Mouse (Mus musculus) hindbrain, embryonic 15.5 days (tissue): Measurements from ENCODE around the gene Pcsk2. TPM values are rescaled to one million over a fixed set of nuclear protein-coding genes. Genes with fewer than 3 reads are reported as not detected.

ENCODE experiments used
- ATAC-seq: fragments of 200-750 bp; cut with Nextera tagmentation; 2 replicates; pipeline ENCODE4 v1.8.0; 2017; ENCODE audit warnings: low read depth, moderate number of reproducible peaks, moderate TSS enrichment; ENCODE audit not compliant: low FRiP score
- H3K27ac ChIP-seq: fragments of 300-500 bp; sonication (generic); replicated peaks from 2 replicates; pipeline ENCODE4 v1.5.1; 2015; ENCODE audit warnings: mild to moderate bottlenecking, inconsistent platforms
- H3K27me3 ChIP-seq: fragments of 300-500 bp; sonication (generic); 2 replicates; pipeline ENCODE4 v1.6.1; 2015; ENCODE audit warnings: control low read depth, inconsistent platforms
- H3K36me3 ChIP-seq: fragments of 300-500 bp; sonication (generic); 2 replicates; pipeline ENCODE4 v1.6.1; 2015; ENCODE audit warnings: control low read depth, inconsistent platforms
- H3K4me1 ChIP-seq: fragments of 300-500 bp; sonication (generic); replicated peaks from 2 replicates; pipeline ENCODE4 v1.6.1; 2015; ENCODE audit warnings: control low read depth, inconsistent platforms
- H3K4me2 ChIP-seq: fragments of 300-500 bp; sonication (generic); 2 replicates; pipeline ENCODE4 v1.6.1; 2015; ENCODE audit warnings: moderate library complexity, mild to moderate bottlenecking, inconsistent platforms
- H3K4me3 ChIP-seq: fragments of 300-500 bp; sonication (generic); 2 replicates; pipeline ENCODE4 v1.5.1; 2015; ENCODE audit warnings: mild to moderate bottlenecking, inconsistent platforms
- H3K9ac ChIP-seq: fragments of 300-500 bp; sonication (generic); 2 replicates; pipeline ENCODE4 v1.6.1; 2015; ENCODE audit warnings: inconsistent platforms
- H3K9me3 ChIP-seq: fragments of 300-500 bp; sonication (generic); 2 replicates; pipeline ENCODE4 v1.6.1; 2016; ENCODE audit warnings: control low read depth, inconsistent platforms
- WGBS: fragments of 180-500 bp; shearing (Covaris S2); methylation state at CpG from one replicate; pipeline ENCODE4 v1.1.7; 2015; 5-methylcytosine and 5-hydroxymethylcytosine counted together
- polyA plus RNA-seq: library from polyadenylated mRNA; unstranded; fragments of >200 nt; fragmentation: Nextera tagmentation; extraction: Ambion mirVana; gene quantifications from 2 replicates; pipeline ENCODE4 v1.2.1, GENCODE M21; 2015

The Pcsk2 gene
- polyA plus RNA-seq, 1 experiment from 2014 or later = 22.4 TPM

DNA sequence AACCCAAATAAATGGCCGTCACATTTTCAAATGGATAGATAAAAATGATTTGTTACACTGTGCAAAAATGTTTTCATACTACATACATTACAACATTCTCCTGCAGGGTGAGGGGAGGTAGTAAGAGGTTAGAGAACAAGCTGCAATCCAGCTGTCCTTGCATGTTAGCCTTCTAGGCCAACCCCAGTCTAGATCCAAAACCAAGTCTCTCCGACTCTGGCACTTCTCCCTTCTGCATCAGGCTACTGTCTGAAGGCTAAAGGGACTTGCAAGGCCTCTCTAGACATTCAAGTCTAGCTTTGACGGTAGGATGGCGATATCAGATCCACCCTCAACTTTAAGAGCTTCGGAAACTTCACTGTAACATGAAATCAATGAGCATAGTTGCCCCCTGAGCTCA lies 196.5 kb downstream of the Pcsk2 start:
- no peak overlapping the region for H3K4me3 ChIP-seq
- ATAC-seq = no peak
- H3K27ac ChIP-seq = no peak overlapping the region
- 93% methylated on average over 5 of the region's 5 CpGs for WGBS
- no peaks in the 10 kb centered on the region for H3K4me1 ChIP-seq
- no peaks in the 10 kb centered on the region for H3K36me3 ChIP-seq
- H3K9me3 ChIP-seq = no peaks in the 10 kb centered on the region
- no peak overlapping the region for H3K4me2 ChIP-seq
- H3K27me3 ChIP-seq = no peaks in the 10 kb centered on the region
- no peak overlapping the region for H3K9ac ChIP-seq

GRCm38 (mm10) chr2:143743081-143743480 lies 197.1 kb downstream of the Pcsk2 start:
- Histone ChIP-seq H3K4me3 (no peak overlapping the region), H3K4me1 (no peaks in the 10 kb centered on the region), H3K27me3 (no peaks in the 10 kb centered on the region), H3K36me3 (no peaks in the 10 kb centered on the region), H3K9ac (no peak overlapping the region), H3K4me2 (no peak overlapping the region), H3K9me3 (no peaks in the 10 kb centered on the region), H3K27ac (no peak overlapping the region)
- WGBS = 88% methylated on average over 4 of the region's 4 CpGs
- no peak for ATAC-seq

DNA sequence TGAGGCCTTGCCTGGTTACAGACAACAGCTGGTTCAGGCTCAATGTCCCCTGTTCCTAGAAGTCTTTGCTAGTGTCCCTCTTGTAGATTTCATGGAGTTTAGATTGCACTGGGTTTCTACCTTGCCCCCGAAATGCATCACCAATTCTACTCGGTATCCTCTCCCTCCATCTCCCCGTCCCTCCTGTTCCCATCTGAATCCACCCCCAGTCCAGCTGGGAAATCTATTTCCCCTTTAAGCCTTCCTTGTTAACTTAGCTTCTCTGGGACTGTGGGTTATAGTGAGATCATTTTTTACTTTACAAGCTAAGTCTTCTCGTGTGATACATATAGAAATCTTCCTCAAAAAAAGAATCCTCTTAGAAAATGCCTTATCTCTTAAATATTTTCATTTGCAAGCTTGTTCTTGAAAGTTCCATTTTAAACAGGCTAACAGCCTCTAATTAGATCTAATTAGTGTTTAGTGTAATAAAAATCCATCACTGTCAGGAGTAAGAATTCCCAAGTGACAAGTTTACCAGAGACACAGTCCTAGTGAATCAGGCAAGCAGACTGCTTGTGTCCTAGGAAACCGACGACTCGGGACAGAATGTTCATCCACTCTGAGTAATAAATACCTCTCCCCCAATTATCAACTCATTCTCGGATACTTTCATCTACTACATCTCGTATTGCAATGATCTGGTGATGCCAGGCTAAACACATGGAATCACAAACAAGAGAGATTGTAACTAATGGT lies 206.3 kb downstream of the Pcsk2 start:
- no peaks in the 10 kb centered on the region for H3K4me1 ChIP-seq
- no peaks in the 10 kb centered on the region for H3K36me3 ChIP-seq
- no peak overlapping the region for H3K4me2 ChIP-seq
- no peaks in the 10 kb centered on the region for H3K27me3 ChIP-seq
- WGBS = 46% methylated on average over 9 of the region's 9 CpGs
- H3K9me3 ChIP-seq = no peaks in the 10 kb centered on the region
- H3K9ac ChIP-seq = no peak overlapping the region
- no peak overlapping the region; the same call in 1 of the 2 replicates for H3K27ac ChIP-seq
- H3K4me3 ChIP-seq = no peak overlapping the region
- ATAC-seq = no peak

- no peak for ATAC-seq
- Histone ChIP-seq H3K4me2 (no peak overlapping the region), H3K9ac (no peak overlapping the region), H3K4me1 (no peaks in the 10 kb centered on the region), H3K9me3 (no peaks in the 10 kb centered on the region), H3K27ac (no peak overlapping the region), H3K27me3 (no peaks in the 10 kb centered on the region), H3K4me3 (no peak overlapping the region), H3K36me3 (no peaks in the 10 kb centered on the region)
- WGBS = 10% methylated on average over 4 of the region's 4 CpGs
Observed at GRCm38 (mm10) chr2:143776448-143776847, 230.5 kb downstream of the Pcsk2 start.

DNA sequence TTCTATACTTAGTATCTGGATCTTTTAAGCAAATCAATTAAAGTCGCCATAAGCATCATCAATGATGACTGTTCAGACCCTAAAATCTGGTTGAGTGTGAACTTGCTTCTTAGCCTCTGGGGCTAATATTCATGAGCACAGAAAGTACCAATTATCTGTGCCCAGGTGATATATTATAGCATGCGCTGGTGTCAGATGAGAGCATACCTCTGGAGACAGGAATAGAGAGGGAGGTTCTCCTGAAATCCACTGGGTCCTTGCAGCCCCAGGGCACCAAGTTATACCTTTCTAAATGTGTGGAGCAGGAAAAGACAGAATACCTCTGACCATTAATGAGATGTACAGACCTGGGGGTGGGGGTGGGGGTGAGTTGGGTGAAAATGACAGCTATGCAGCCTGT lies 234.4 kb downstream of the Pcsk2 start:
- no peak for ATAC-seq
- Histone ChIP-seq H3K4me3 (no peak overlapping the region), H3K9ac (no peak overlapping the region), H3K9me3 (no peaks in the 10 kb centered on the region), H3K4me2 (no peak overlapping the region), H3K36me3 (peaks cover 2% of the 10 kb centered on the region; the same call in 1 of the 2 replicates), H3K27me3 (no peaks in the 10 kb centered on the region), H3K27ac (no peak overlapping the region), H3K4me1 (no peaks in the 10 kb centered on the region)
- 86% methylated on average over 2 of the region's 2 CpGs for WGBS

GRCm38 (mm10) chr2:143789911-143790310 lies 244.0 kb downstream of the Pcsk2 start:
- peaks cover 6% of the 10 kb centered on the region; the same call in 1 of the 2 replicates for H3K36me3 ChIP-seq
- ATAC-seq = no peak
- 75% methylated on average over 5 of the region's 5 CpGs for WGBS
- no peak overlapping the region for H3K27ac ChIP-seq
- no peaks in the 10 kb centered on the region for H3K27me3 ChIP-seq
- H3K4me1 ChIP-seq = no peaks in the 10 kb centered on the region
- no peak overlapping the region for H3K9ac ChIP-seq
- no peak overlapping the region for H3K4me2 ChIP-seq
- no peak overlapping the region for H3K4me3 ChIP-seq
- no peaks in the 10 kb centered on the region for H3K9me3 ChIP-seq

DNA sequence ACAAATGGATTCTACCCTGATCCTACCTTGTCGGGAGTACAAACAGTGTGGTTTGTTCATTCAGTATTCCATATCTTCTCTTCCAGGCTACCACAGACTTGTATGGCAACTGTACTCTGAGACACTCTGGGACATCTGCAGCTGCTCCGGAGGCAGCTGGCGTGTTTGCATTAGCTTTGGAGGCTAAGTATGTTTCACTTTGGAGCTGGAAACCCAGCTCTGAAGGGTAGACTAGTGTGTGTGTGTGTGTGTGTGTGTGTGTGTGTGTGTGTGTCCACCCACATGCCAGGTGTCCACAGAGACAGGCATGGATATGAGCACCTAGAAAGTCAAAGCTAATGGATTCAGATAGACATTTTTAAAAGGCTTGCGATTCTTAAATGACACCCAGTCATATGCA lies 249.9 kb downstream of the Pcsk2 start:
- ATAC-seq = no peak
- Histone ChIP-seq H3K4me1 (no peaks in the 10 kb centered on the region), H3K4me3 (no peak overlapping the region), H3K27ac (no peak overlapping the region), H3K36me3 (0 out of 2 replicates have a peak, but pooled peaks cover 4% of the 10 kb centered on the region), H3K4me2 (no peak overlapping the region), H3K9me3 (no peaks in the 10 kb centered on the region), H3K9ac (no peak overlapping the region), H3K27me3 (no peaks in the 10 kb centered on the region)
- WGBS = 91% methylated on average over 4 of the region's 4 CpGs

DNA sequence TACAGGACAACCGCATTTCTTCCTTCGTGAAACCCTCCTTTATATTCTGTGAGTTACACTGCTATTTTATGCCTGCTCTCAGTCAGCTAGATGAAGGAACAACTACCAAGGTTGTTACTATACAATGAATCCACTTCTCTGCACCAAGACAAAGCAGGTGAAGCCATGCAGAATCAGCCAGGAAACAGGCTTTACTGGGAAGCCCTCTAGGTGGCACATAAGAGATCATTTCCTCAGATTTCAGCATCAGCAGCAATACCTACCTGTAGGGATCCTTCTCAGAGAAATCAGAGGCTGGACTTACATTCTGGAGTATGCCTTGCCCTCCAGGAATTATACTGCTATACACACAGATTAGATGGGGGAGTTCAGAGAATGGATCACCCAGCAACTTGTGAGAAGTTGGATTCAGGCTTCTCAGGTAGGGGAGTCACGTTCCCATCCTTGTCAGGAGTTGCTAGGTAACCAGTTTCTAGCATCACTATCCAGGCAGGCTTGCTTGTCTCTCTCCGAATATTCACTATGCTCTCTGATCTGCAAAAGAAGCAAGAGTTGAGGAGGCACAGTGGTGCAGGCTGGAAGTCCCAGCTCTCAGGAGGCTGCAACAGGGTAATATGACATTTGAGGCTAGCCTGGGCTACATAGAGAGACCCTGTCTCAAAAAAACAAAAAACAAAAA lies 250.5 kb downstream of the Pcsk2 start:
- Histone ChIP-seq H3K27ac (no peak overlapping the region), H3K9ac (no peak overlapping the region), H3K9me3 (no peaks in the 10 kb centered on the region), H3K4me3 (no peak overlapping the region), H3K4me2 (no peak overlapping the region), H3K4me1 (no peaks in the 10 kb centered on the region), H3K27me3 (no peaks in the 10 kb centered on the region), H3K36me3 (0 out of 2 replicates have a peak, but pooled peaks cover 4% of the 10 kb centered on the region)
- WGBS = 74% methylated on average over 4 of the region's 4 CpGs
- no peak for ATAC-seq

DNA sequence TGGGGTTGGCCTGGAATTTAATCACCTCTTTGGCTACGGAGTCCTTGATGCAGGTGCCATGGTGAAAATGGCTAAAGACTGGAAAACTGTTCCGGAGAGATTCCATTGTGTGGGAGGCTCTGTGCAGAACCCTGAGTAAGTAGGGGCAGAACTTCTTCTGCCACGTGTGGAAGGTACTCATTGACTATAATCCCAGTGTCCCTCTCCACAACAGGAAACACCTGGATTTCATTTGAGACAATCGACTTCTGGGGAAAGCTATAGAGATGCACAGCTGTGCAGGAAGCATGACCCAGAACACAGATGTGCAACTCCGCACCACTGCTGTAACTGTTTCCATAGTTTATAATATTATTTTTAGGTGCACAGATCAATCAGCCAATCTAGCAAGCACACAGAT lies 255.1 kb downstream of the Pcsk2 start:
- Histone ChIP-seq H3K36me3 (no peaks in the 10 kb centered on the region), H3K9me3 (no peaks in the 10 kb centered on the region), H3K27ac (no peak overlapping the region), H3K9ac (no peak overlapping the region), H3K4me3 (no peak overlapping the region), H3K27me3 (no peaks in the 10 kb centered on the region), H3K4me1 (no peaks in the 10 kb centered on the region), H3K4me2 (no peak overlapping the region)
- WGBS = 88% methylated on average over 5 of the region's 5 CpGs
- ATAC-seq = no peak

- Histone ChIP-seq H3K36me3 (no peaks in the 10 kb centered on the region), H3K4me1 (no peaks in the 10 kb centered on the region; the same call in 1 of the 2 replicates), H3K9me3 (no peaks in the 10 kb centered on the region), H3K27ac (no peak overlapping the region), H3K4me3 (no peak overlapping the region), H3K27me3 (no peaks in the 10 kb centered on the region), H3K9ac (no peak overlapping the region), H3K4me2 (no peak overlapping the region)
- WGBS = 63% methylated on average over 15 of the region's 15 CpGs
- ATAC-seq = no peak
Observed at GRCm38 (mm10) chr2:143806140-143806923, 260.4 kb downstream of the Pcsk2 start.

- no peak overlapping the region for H3K9ac ChIP-seq
- ATAC-seq = no peak
- H3K4me1 ChIP-seq = no peaks in the 10 kb centered on the region; the same call in 1 of the 2 replicates
- no peaks in the 10 kb centered on the region for H3K9me3 ChIP-seq
- H3K27ac ChIP-seq = no peak overlapping the region
- no peak overlapping the region for H3K4me2 ChIP-seq
- 50% methylated on average over 9 of the region's 9 CpGs for WGBS
- no peaks in the 10 kb centered on the region for H3K36me3 ChIP-seq
- no peak overlapping the region for H3K4me3 ChIP-seq
- no peaks in the 10 kb centered on the region for H3K27me3 ChIP-seq
Observed at GRCm38 (mm10) chr2:143806924-143807664, 261.1 kb downstream of the Pcsk2 start.
